ENCODE assay signal across 10 mouse cellular contexts in the genomic region with DNA sequence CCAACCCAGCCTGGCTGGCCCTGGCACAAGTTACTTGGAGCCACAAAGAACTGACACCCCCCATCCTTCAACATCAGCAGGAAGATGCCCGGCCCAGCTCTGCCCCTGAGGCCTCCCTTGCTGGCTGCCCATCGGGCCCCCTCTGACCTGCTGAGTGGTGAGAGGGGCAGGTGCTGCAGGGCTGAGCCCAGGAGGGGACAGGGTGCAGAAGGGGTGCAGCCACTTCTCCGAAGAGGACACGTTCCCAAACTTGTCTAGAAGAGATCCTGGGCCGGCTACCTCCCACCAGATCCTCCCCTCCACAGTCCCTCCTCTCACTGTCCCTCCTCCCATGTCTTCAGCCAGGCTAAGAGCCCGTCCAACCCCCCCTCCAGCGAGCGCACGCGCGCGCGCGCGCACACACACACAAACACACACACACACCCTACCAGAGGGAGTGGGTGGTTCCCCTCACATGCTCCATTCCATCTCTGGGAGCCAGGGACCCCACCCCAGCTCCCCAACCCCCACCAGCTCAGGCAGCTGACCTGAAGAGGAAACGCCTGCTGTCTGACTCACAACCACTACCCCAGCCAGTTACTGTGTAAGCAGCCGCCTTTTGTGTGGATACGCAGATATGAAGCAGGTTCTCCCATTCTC. TPM values are rescaled to one million over a fixed set of nuclear protein-coding genes. Genes with fewer than 3 reads are reported as not detected.
DNase-seq lines count a peak whose midpoint lies in the region; ATAC-seq and TF ChIP-seq lines count a peak whose summit lies in the region.
"Had no signal": no experiment of that assay in that cellular context is flagged by ENCODE, and none has a peak within 500 bp of the region (broad histone marks: within the 10 kb centered on the region; RNA-seq: fewer than 3 reads in every experiment).

No protein-coding gene starts in this region.

- no peaks in the 10 kb centered on the region for H3K9me3 ChIP-seq in liver, postnatal 0 days (ENCODE audit: low read length)
- no peaks in the 10 kb centered on the region for H3K9me3 ChIP-seq in forebrain, embryonic 12.5 days

- 35% methylated on average over 18 of the region's 18 CpGs for WGBS in liver, postnatal 0 days (ENCODE audit: insufficient replicate concordance)
- 31% methylated on average over 18 of the region's 18 CpGs for WGBS in small intestine, adult 2 months
- 77% methylated on average over 17 of the region's 18 CpGs for WGBS in forebrain, embryonic 12.5 days

- H3K4me3 ChIP-seq in liver, postnatal 0 days (ENCODE audit: low read depth, low read length): no peak overlapping the region
- peak overlapping the region; percentile 65 for H3K4me3 ChIP-seq in gastrocnemius, adult 2 months
- H3K4me3 ChIP-seq in small intestine, adult 2 months (ENCODE audit: low read depth, low read length): peak overlapping the region; percentile 24
- no peak overlapping the region for H3K4me3 ChIP-seq in forebrain, embryonic 12.5 days (replicated peaks)

- TF ChIP-seq EP300 in liver, postnatal 0 days (IDR thresholded peaks at IDR 0.05; ENCODE audit: low read depth): no peak

- H3K27me3 ChIP-seq in liver, postnatal 0 days (ENCODE audit: insufficient read depth, low read length): peaks cover 17% of the 10 kb centered on the region
- peaks cover 3% of the 10 kb centered on the region; the same call in 1 of the 2 replicates for H3K27me3 ChIP-seq in small intestine, adult 2 months (ENCODE audit: control insufficient read depth, insufficient read depth, low read length)
- H3K27me3 ChIP-seq in forebrain, embryonic 12.5 days: peaks cover 27% of the 10 kb centered on the region

- H3K36me3 ChIP-seq in liver, postnatal 0 days (replicated peaks; ENCODE audit: insufficient read depth, low read length): no peaks in the 10 kb centered on the region
- H3K36me3 ChIP-seq in small intestine, adult 2 months (ENCODE audit: control insufficient read depth, insufficient read depth, low read length): no peaks in the 10 kb centered on the region
- H3K36me3 ChIP-seq in forebrain, embryonic 12.5 days (replicated peaks): no peaks in the 10 kb centered on the region

- no peak overlapping the region for H3K27ac ChIP-seq in liver, postnatal 0 days (ENCODE audit: low read depth)
- peak overlapping the region; percentile 78 for H3K27ac ChIP-seq in gastrocnemius, adult 2 months
- no peak overlapping the region for H3K27ac ChIP-seq in small intestine, adult 2 months (ENCODE audit: insufficient read depth, low read depth, low read length)
- H3K27ac ChIP-seq in forebrain, embryonic 12.5 days: no peak overlapping the region

- H3K9ac ChIP-seq in liver, postnatal 0 days (replicated peaks): no peak overlapping the region
- no peak overlapping the region for H3K9ac ChIP-seq in forebrain, embryonic 12.5 days

- no peak for ATAC-seq in liver, postnatal 0 days
- no peak for ATAC-seq in forebrain, embryonic 12.5 days (ENCODE audit: low FRiP score)

- no peak for TF ChIP-seq CTCF in liver, postnatal 0 days (IDR thresholded peaks at IDR 0.05; ENCODE audit: low read depth)
- no peak for TF ChIP-seq CTCF in gastrocnemius, adult 2 months (IDR thresholded peaks at IDR 0.05)
- TF ChIP-seq CTCF in small intestine, adult 2 months (IDR thresholded peaks at IDR 0.05; ENCODE audit: extremely low read depth, insufficient read length, insufficient replicate concordance, low read depth, low read length): no peak

- no peak for TF ChIP-seq POLR2A in small intestine, adult 2 months (IDR thresholded peaks at IDR 0.05; ENCODE audit: low read depth, low read length)

- peak; percentile 30 for DNase-seq in liver
- DNase-seq in liver, postnatal 0 days: no peak
- peak; percentile 76 for DNase-seq in gastrocnemius, adult 2 months
- peak; percentile 54 for DNase-seq in heart, postnatal 4 days
- no peak for DNase-seq in right cerebral cortex, postnatal 4 days
- no peak for DNase-seq in embryo, embryonic 11 days
- DNase-seq: cerebellum, adult 9-10 months had no signal

- no peaks in the 10 kb centered on the region for H3K4me1 ChIP-seq in liver, postnatal 0 days (ENCODE audit: insufficient read depth)
- peaks cover 9% of the 10 kb centered on the region for H3K4me1 ChIP-seq in small intestine, adult 2 months (ENCODE audit: control insufficient read depth, insufficient read depth, insufficient read length, low read length)
- H3K4me1 ChIP-seq in forebrain, embryonic 12.5 days: peaks cover 10% of the 10 kb centered on the region

- intact Hi-C loops in gastrocnemius, adult 2 months (cut with DNase I): no loop called here

- no peak overlapping the region for H3K4me2 ChIP-seq in liver, postnatal 0 days (ENCODE audit: low read depth, low read length)
- H3K4me2 ChIP-seq in forebrain, embryonic 12.5 days: no peak overlapping the region

RNA-seq across cellular contexts. Expression of gene Ahnak2, which starts 6.9 kb away (rescaled TPM):
- 0.22 and 0.36 TPM in 2 replicates for polyA plus RNA-seq in liver, postnatal 0 days (2015; fragmentation: Nextera tagmentation; extraction: Ambion mirVana)
- total RNA-seq in gastrocnemius, adult 2 months (2021): 1 to 10 TPM; 5.0 to 8.5 TPM
- total RNA-seq in heart, postnatal 4 days (2021): 10 to 100 TPM; 13.5 to 16.8 TPM
- polyA plus RNA-seq in small intestine, adult 2 months (2012; rRNA removed): 1.4 and 2.1 TPM in 2 replicates
- 0.05 and 0.19 TPM in 2 replicates for polyA plus RNA-seq in forebrain, embryonic 12.5 days (2016; fragmentation: Nextera tagmentation; extraction: Ambion mirVana)
- total RNA-seq: megakaryocyte-erythroid progenitor cell, adult 5-6 weeks had no signal

RNA-seq across cellular contexts. Expression of gene Clba1, which starts 13.2 kb away (rescaled TPM):
- 0.69 TPM in 2 replicates for polyA plus RNA-seq in liver, postnatal 0 days (2015; fragmentation: Nextera tagmentation; extraction: Ambion mirVana)
- under 1 TPM; 0.20 to 0.36 TPM for total RNA-seq in gastrocnemius, adult 2 months (2021)
- 1 to 10 TPM; 4.5 to 6.0 TPM for total RNA-seq in heart, postnatal 4 days (2021)
- 1.2 and 1.6 TPM in 2 replicates for polyA plus RNA-seq in small intestine, adult 2 months (2012; rRNA removed)
- polyA plus RNA-seq in forebrain, embryonic 12.5 days (2016; fragmentation: Nextera tagmentation; extraction: Ambion mirVana): 13.7 and 15.6 TPM in 2 replicates

RNA-seq across cellular contexts. Expression of gene Cdca4, which starts 33.6 kb away (rescaled TPM):
- 29.8 and 30.4 TPM in 2 replicates for polyA plus RNA-seq in liver, postnatal 0 days (2015; fragmentation: Nextera tagmentation; extraction: Ambion mirVana)
- 1 to 10 TPM; 3.0 to 3.1 TPM for total RNA-seq in gastrocnemius, adult 2 months (2021)
- 10 to 100 TPM; 25.8 to 26.8 TPM for total RNA-seq in heart, postnatal 4 days (2021)
- polyA plus RNA-seq in small intestine, adult 2 months (2012; rRNA removed): 8.0 and 15.8 TPM in 2 replicates
- 144 and 149 TPM in 2 replicates for polyA plus RNA-seq in forebrain, embryonic 12.5 days (2016; fragmentation: Nextera tagmentation; extraction: Ambion mirVana)

RNA-seq across cellular contexts. Expression of gene Pld4, which starts 35.1 kb away (rescaled TPM):
- 20.9 and 22.4 TPM in 2 replicates for polyA plus RNA-seq in liver, postnatal 0 days (2015; fragmentation: Nextera tagmentation; extraction: Ambion mirVana)
- 1 to 10 TPM; 1.7 to 4.0 TPM for total RNA-seq in gastrocnemius, adult 2 months (2021)
- total RNA-seq in heart, postnatal 4 days (2021): 1 to 10 TPM; 3.4 to 4.1 TPM
- 21.8 and 28.2 TPM in 2 replicates for polyA plus RNA-seq in small intestine, adult 2 months (2012; rRNA removed)
- polyA plus RNA-seq in forebrain, embryonic 12.5 days (2016; fragmentation: Nextera tagmentation; extraction: Ambion mirVana): 3.6 and 3.9 TPM in 2 replicates

Comparison
In these comparisons a context has a peak if more than half of its experiments do, and no peak if none do; other contexts are left out.
1. DNase-seq: peak in liver (single experiment), gastrocnemius, adult 2 months (single experiment) and heart, postnatal 4 days (single experiment); none in liver, postnatal 0 days (single experiment), right cerebral cortex, postnatal 4 days (single experiment) and embryo, embryonic 11 days (single experiment).
2. H3K4me3 ChIP-seq: peak in gastrocnemius, adult 2 months (single experiment) and small intestine, adult 2 months (single experiment); none in liver, postnatal 0 days (single experiment) and forebrain, embryonic 12.5 days (single experiment).